Mouse (Mus musculus) naive thymus-derived CD4-positive, alpha-beta T cell, adult 2 months (primary cell): Measurements from ENCODE around the gene Prn.
A peak's percentile ranks its signal among the peaks of the same experiment; 100 is the strongest.

ENCODE experiments used
- DNase-seq: peaks from one replicate; pipeline ENCODE4 v3.0.0-alpha.2; 2011; ENCODE audit warnings: low read depth

Gene Prn

GRCm38 (mm10) chr2:131948916-131949639 is 39.3 kb downstream of the Prn start:
- no peak for DNase-seq

- peak; percentile 66 for DNase-seq
Observed at GRCm38 (mm10) chr2:131949767-131950597, 40.2 kb downstream of the Prn start.

- peak; percentile 52 for DNase-seq
Observed at GRCm38 (mm10) chr2:131950598-131951095, 40.9 kb downstream of the Prn start, which contains the start of gene Prnd. Gene Prnd, plus strand, starts transcription at chr2:131950861.

- no peak for DNase-seq
Observed at GRCm38 (mm10) chr2:131952456-131952855, 42.7 kb downstream of the Prn start.

- no peak for DNase-seq
Observed at GRCm38 (mm10) chr2:131952961-131953538, 43.3 kb downstream of the Prn start.

GRCm38 (mm10) chr2:131953711-131954110 is 44.0 kb downstream of the Prn start:
- no peak for DNase-seq

GRCm38 (mm10) chr2:131954835-131955234 is 45.1 kb downstream of the Prn start:
- DNase-seq, result no peak

- DNase-seq, result peak; percentile 43
Observed at GRCm38 (mm10) chr2:131955264-131955663, 45.5 kb downstream of the Prn start.

- no peak for DNase-seq
Observed at GRCm38 (mm10) chr2:131956336-131957256, 46.8 kb downstream of the Prn start.

- no peak for DNase-seq
Observed at GRCm38 (mm10) chr2:131957731-131958222, 48.0 kb downstream of the Prn start.

GRCm38 (mm10) chr2:131961671-131962070 is 51.9 kb downstream of the Prn start:
- no peak for DNase-seq

- DNase-seq, result no peak
Observed at GRCm38 (mm10) chr2:131970597-131970996, 60.8 kb downstream of the Prn start.

- no peak for DNase-seq
Observed at GRCm38 (mm10) chr2:131971098-131971497, 61.3 kb downstream of the Prn start.

- DNase-seq, result no peak
Observed at GRCm38 (mm10) chr2:131976663-131977062, 66.9 kb downstream of the Prn start.

- DNase-seq, result no peak
Observed at GRCm38 (mm10) chr2:131980866-131981265, 71.1 kb downstream of the Prn start.

GRCm38 (mm10) chr2:131982546-131983196 is 72.9 kb downstream of the Prn start:
- peak; percentile 86 for DNase-seq

- no peak for DNase-seq
Observed at GRCm38 (mm10) chr2:131987950-131988349, 78.2 kb downstream of the Prn start.

- DNase-seq, result no peak
Observed at GRCm38 (mm10) chr2:131988550-131988949, 78.8 kb downstream of the Prn start.

- peak; percentile 53 for DNase-seq
Observed at GRCm38 (mm10) chr2:131992487-131992886, 82.7 kb downstream of the Prn start.

- DNase-seq, result peak; percentile 56
Observed at GRCm38 (mm10) chr2:131993151-131993550, 83.4 kb downstream of the Prn start.
